In genomic region chr3:129217862-129218370, GRCm38 (mm10) we compare ENCODE assay signal across 12 mouse cellular contexts. TPM values are rescaled to one million over a fixed set of nuclear protein-coding genes. Genes with fewer than 3 reads are reported as not detected.
DNase-seq lines count a peak whose midpoint lies in the region; ATAC-seq and TF ChIP-seq lines count a peak whose summit lies in the region.
"Had no signal": no experiment of that assay in that cellular context is flagged by ENCODE, and none has a peak within 500 bp of the region (broad histone marks: within the 10 kb centered on the region; RNA-seq: fewer than 3 reads in every experiment).

No protein-coding gene starts in this region.

- TF ChIP-seq EP300 in heart, adult 2 months (IDR thresholded peaks at IDR 0.05; ENCODE audit: insufficient read depth, low read depth, low read length), result no peak

- H3K4me2 ChIP-seq in heart, embryonic 15.5 days, result peak overlapping the region; percentile 90
- H3K4me2 ChIP-seq in intestine, embryonic 14.5 days (ENCODE audit: low read length), result peak overlapping the region; percentile 75
- no peak overlapping the region for H3K4me2 ChIP-seq in neural tube, embryonic 11.5 days (ENCODE audit: low read depth)

- no peaks in the 10 kb centered on the region for H3K79me2 ChIP-seq in heart, adult 2 months (replicated peaks; ENCODE audit: control insufficient read depth, insufficient read depth, low read length)

- intact Hi-C loops in heart, adult 2 months (cut with DNase I), result loop anchor here (10.0 kb wide), 1 partner anchor 1583 kb away; the partner anchor contains the start of gene Neurog2

- no peaks in the 10 kb centered on the region for H3K9me3 ChIP-seq in heart, embryonic 15.5 days (replicated peaks)
- H3K9me3 ChIP-seq in intestine, embryonic 14.5 days (ENCODE audit: control insufficient read depth, low read length), result no peaks in the 10 kb centered on the region
- H3K9me3 ChIP-seq in neural tube, embryonic 11.5 days (ENCODE audit: control insufficient read depth, low read length), result no peaks in the 10 kb centered on the region

- WGBS in heart, embryonic 15.5 days, result 7% methylated on average over 12 of the region's 12 CpGs
- 14% methylated on average over 12 of the region's 12 CpGs for WGBS in heart, adult 2 months
- WGBS in intestine, embryonic 14.5 days, result 14% methylated on average over 12 of the region's 12 CpGs
- WGBS in neural tube, embryonic 11.5 days, result 2% methylated on average over 12 of the region's 12 CpGs

- H3K4me1 ChIP-seq in heart, embryonic 15.5 days (replicated peaks), result peaks cover 28% of the 10 kb centered on the region
- no peaks in the 10 kb centered on the region; the same call in none of the 2 replicates for H3K4me1 ChIP-seq in heart, adult 2 months (ENCODE audit: control insufficient read depth, insufficient read depth, low read length)
- peaks cover 6% of the 10 kb centered on the region; the same call in 1 of the 2 replicates for H3K4me1 ChIP-seq in intestine, embryonic 14.5 days (replicated peaks; ENCODE audit: control insufficient read depth, insufficient read depth, low read length)
- peaks cover 5% of the 10 kb centered on the region for H3K4me1 ChIP-seq in neural tube, embryonic 11.5 days (ENCODE audit: control insufficient read depth, insufficient read depth, low read length)

- no peak for DNase-seq in heart, adult 2 months
- DNase-seq in embryo, embryonic 10 days (ENCODE audit: low spot score), result peak; percentile 23
- peak; percentile 81 for DNase-seq in intestine, embryonic 14.5 days (ENCODE audit: low spot score)
- DNase-seq in neural tube, embryonic 11.5 days (ENCODE audit: low spot score), result peak; percentile 55
- DNase-seq in layer of hippocampus, adult 11-12 months (ENCODE audit: low spot score), result no peak
- DNase-seq in layer of hippocampus, adult 18-20 months (ENCODE audit: low spot score in 2 of 2), result no peak
- DNase-seq in urinary bladder, postnatal 10 days (ENCODE audit: low spot score), result no peak
- DNase-seq: adrenal gland, postnatal 14 days; cerebellum, adult 9-11 months; thymus, postnatal 14 days had no signal

- no peaks in the 10 kb centered on the region for H3K36me3 ChIP-seq in heart, embryonic 15.5 days
- H3K36me3 ChIP-seq in heart, adult 2 months (ENCODE audit: control insufficient read depth, insufficient read depth, low read length), result no peaks in the 10 kb centered on the region
- H3K36me3 ChIP-seq in intestine, embryonic 14.5 days (ENCODE audit: control insufficient read depth, insufficient read depth, low read length), result no peaks in the 10 kb centered on the region
- no peaks in the 10 kb centered on the region for H3K36me3 ChIP-seq in neural tube, embryonic 11.5 days (ENCODE audit: control insufficient read depth, insufficient read depth, low read length)

- no peak overlapping the region for H3K9ac ChIP-seq in heart, embryonic 15.5 days
- no peak overlapping the region for H3K9ac ChIP-seq in heart, adult 2 months (ENCODE audit: low read depth, low read length)
- peak overlapping the region; percentile 59 for H3K9ac ChIP-seq in intestine, embryonic 14.5 days (ENCODE audit: low read length)
- no peak overlapping the region for H3K9ac ChIP-seq in neural tube, embryonic 11.5 days (ENCODE audit: low read length)

- peak overlapping the region; percentile 60 for H3K4me3 ChIP-seq in heart, embryonic 15.5 days
- H3K4me3 ChIP-seq in heart, adult 2 months, result no peak overlapping the region
- H3K4me3 ChIP-seq in intestine, embryonic 14.5 days (ENCODE audit: low read depth, low read length), result peak overlapping the region; percentile 53
- H3K4me3 ChIP-seq in neural tube, embryonic 11.5 days (ENCODE audit: low read depth, low read length), result no peak overlapping the region

- no peak for TF ChIP-seq CTCF in heart, adult 2 months (IDR thresholded peaks at IDR 0.05)

- TF ChIP-seq POLR2A in heart, adult 2 months (IDR thresholded peaks at IDR 0.05; ENCODE audit: insufficient read depth, low read depth, low read length), result no peak

- peaks cover 85% of the 10 kb centered on the region for H3K27me3 ChIP-seq in heart, embryonic 15.5 days
- peaks cover 36% of the 10 kb centered on the region for H3K27me3 ChIP-seq in heart, adult 2 months (ENCODE audit: control insufficient read depth, insufficient read depth, low read length)
- peaks cover 89% of the 10 kb centered on the region for H3K27me3 ChIP-seq in intestine, embryonic 14.5 days (replicated peaks; ENCODE audit: control insufficient read depth, insufficient read depth, low read length)
- peaks cover 87% of the 10 kb centered on the region for H3K27me3 ChIP-seq in neural tube, embryonic 11.5 days (ENCODE audit: control insufficient read depth, insufficient read depth, low read length)

- H3K27ac ChIP-seq in heart, embryonic 15.5 days, result no peak overlapping the region
- no peak overlapping the region for H3K27ac ChIP-seq in heart, adult 2 months
- H3K27ac ChIP-seq in intestine, embryonic 14.5 days (ENCODE audit: low read depth), result peak overlapping the region; percentile 54; the same call in 1 of the 2 replicates
- no peak overlapping the region for H3K27ac ChIP-seq in neural tube, embryonic 11.5 days (ENCODE audit: low read depth, low read length)

- no peak for ATAC-seq in heart, embryonic 15.5 days (replicated peaks; ENCODE audit: insufficient number of reproducible peaks, insufficient read depth, low FRiP score, low read depth)
- ATAC-seq in intestine, embryonic 14.5 days (replicated peaks; ENCODE audit: low FRiP score, low TSS enrichment, low read depth), result no peak
- no peak for ATAC-seq in neural tube, embryonic 11.5 days (ENCODE audit: insufficient read depth, low FRiP score, low TSS enrichment)

RNA-seq across cellular contexts. Expression of gene Pitx2, which starts 18.2 kb away (rescaled TPM):
- polyA plus RNA-seq in heart, embryonic 15.5 days (2015; fragmentation: Nextera tagmentation; extraction: Ambion mirVana), result 15.0 and 19.2 TPM in 2 replicates
- under 1 TPM; 0.30 to 0.76 TPM for total RNA-seq in heart, adult 2 months (2021)
- 1.8 and 2.7 TPM in 2 replicates for polyA plus RNA-seq in heart, adult 2 months (2012; rRNA removed)
- polyA plus RNA-seq in intestine, embryonic 14.5 days (2014; fragmentation: Nextera tagmentation; extraction: Ambion mirVana), result 35.6 and 48.0 TPM in 2 replicates
- 16.1 and 19.1 TPM in 2 replicates for polyA plus RNA-seq in neural tube, embryonic 11.5 days (2014; fragmentation: Nextera tagmentation; extraction: Ambion mirVana)
- total RNA-seq in layer of hippocampus, adult 18-20 months (2021), result not detected
- total RNA-seq: adrenal gland, postnatal 14 days; megakaryocyte, adult 5-6 weeks had no signal

Comparison
In these comparisons a context has a peak if more than half of its experiments do, and no peak if none do; other contexts are left out.
1. H3K4me3 ChIP-seq: peak in heart, embryonic 15.5 days (single experiment) and intestine, embryonic 14.5 days (single experiment); none in heart, adult 2 months (single experiment) and neural tube, embryonic 11.5 days (single experiment).
2. DNase-seq: peak in embryo, embryonic 10 days (single experiment), intestine, embryonic 14.5 days (single experiment) and neural tube, embryonic 11.5 days (single experiment); none in heart, adult 2 months (0 of 2), layer of hippocampus, adult 11-12 months (single experiment), layer of hippocampus, adult 18-20 months (0 of 2) and urinary bladder, postnatal 10 days (single experiment).